Mouse (Mus musculus) hindbrain, embryonic 14.5 days (tissue): ENCODE data around the gene Mmadhc. TPM values are rescaled to one million over a fixed set of nuclear protein-coding genes. Genes with fewer than 3 reads are reported as not detected.

Experiments
- ATAC-seq: fragments of 200-750 bp; cut with Nextera tagmentation; 2 replicates; pipeline ENCODE4 v1.8.0; 2017; ENCODE audit warnings: moderate number of reproducible peaks, mild to moderate bottlenecking, moderate TSS enrichment, moderate library complexity; ENCODE audit not compliant: low FRiP score
- DNase-seq: peaks from one replicate; pipeline ENCODE4 v3.0.0-alpha.2; 2015; ENCODE audit warnings: low spot score
- H3K27ac ChIP-seq: fragments of 300-500 bp; sonication (generic); 2 replicates; pipeline ENCODE4 v1.5.1; 2014; ENCODE audit warnings: mild to moderate bottlenecking, moderate library complexity
- H3K27me3 ChIP-seq: fragments of 300-500 bp; sonication (generic); 2 replicates; pipeline ENCODE4 v1.6.1; 2014; ENCODE audit warnings: mild to moderate bottlenecking, low read length, mixed read lengths; ENCODE audit not compliant: control insufficient read depth, insufficient read depth
- H3K36me3 ChIP-seq: fragments of 300-500 bp; sonication (generic); replicated peaks from 2 replicates; pipeline ENCODE4 v1.6.1; 2014; ENCODE audit not compliant: control insufficient read depth, insufficient read depth
- H3K4me1 ChIP-seq: fragments of 300-500 bp; sonication (generic); replicated peaks from 2 replicates; pipeline ENCODE4 v1.6.1; 2014; ENCODE audit warnings: antibody characterized with exemption, low read length, mixed read lengths; ENCODE audit not compliant: control insufficient read depth, insufficient read depth
- H3K4me2 ChIP-seq: fragments of 300-500 bp; sonication (generic); replicated peaks from 2 replicates; pipeline ENCODE4 v1.6.1; 2014; ENCODE audit warnings: mild to moderate bottlenecking, moderate library complexity
- H3K4me3 ChIP-seq: fragments of 300-500 bp; sonication (generic); replicated peaks from 2 replicates; pipeline ENCODE4 v1.5.1; 2014; ENCODE audit warnings: mild to moderate bottlenecking, low read length
- H3K9ac ChIP-seq: fragments of 300-500 bp; sonication (generic); 2 replicates; pipeline ENCODE4 v1.6.1; 2014
- H3K9me3 ChIP-seq: fragments of 300-500 bp; sonication (generic); 2 replicates; pipeline ENCODE4 v1.6.1; 2016; ENCODE audit warnings: low read length; ENCODE audit not compliant: control insufficient read depth
- WGBS: fragments of 180-500 bp; shearing (Covaris S2); extraction: QIAGEN DNeasy Blood & Tissue Kit; methylation state at CpG from one replicate; pipeline ENCODE4 v1.1.7; 2014; 5-methylcytosine and 5-hydroxymethylcytosine counted together
- polyA plus RNA-seq: library from polyadenylated mRNA; unstranded; fragments of >200 nt; fragmentation: Nextera tagmentation; extraction: Ambion mirVana; gene quantifications from 2 replicates; pipeline ENCODE4 v1.2.1, GENCODE M21; 2014

Mmadhc gene
- 130 and 138 TPM in 2 replicates for polyA plus RNA-seq

DNA sequence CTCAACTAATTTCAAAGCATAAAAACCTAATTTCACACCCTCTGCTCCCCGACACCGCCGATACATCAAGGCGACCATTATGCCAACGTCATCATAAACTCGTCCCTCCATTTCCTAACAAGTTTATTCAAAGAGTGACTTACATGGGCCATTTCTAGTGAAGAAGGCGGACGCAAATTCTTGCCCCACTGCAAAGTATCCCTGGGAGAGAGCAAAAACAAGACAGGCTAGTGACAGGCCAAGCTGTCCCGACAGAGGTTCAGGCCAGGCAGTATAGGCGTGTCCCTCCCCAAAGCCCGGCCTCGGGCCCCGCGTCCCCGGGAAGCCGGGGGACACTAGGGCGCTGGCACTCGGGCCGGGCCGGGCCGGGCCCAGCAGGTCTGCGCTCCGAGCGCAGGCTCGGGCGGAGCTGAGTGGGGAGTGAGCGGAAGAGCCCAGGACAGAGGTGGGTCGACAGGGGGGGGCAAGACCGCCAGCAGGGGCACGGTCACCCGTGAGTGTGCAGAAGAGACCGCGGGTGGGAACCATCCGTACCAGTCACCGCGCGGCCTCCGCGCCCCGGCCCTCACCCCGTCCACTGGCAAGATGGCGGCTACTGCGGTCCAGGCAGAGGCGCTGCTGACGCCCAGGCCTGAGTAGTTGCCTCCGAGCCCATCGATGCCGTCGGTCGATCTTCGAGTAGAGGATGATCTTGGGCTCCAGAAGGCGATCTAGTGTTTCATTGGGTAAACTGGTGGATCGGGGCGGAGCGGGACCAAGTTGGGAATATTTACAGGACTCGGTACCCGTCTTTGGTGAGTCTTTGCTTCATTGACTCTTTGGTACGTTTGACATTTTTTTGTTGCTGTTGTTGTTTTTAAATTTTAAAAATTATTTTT, at the start of gene Mmadhc:
Mmadhc (minus strand) TSS at position 693 of the 878 bp plus-strand sequence.
- DNase-seq = peak; percentile 92
- Histone ChIP-seq H3K9me3 (no peaks in the 10 kb centered on the region), H3K36me3 (peaks cover 2% of the 10 kb centered on the region), H3K4me1 (peaks cover 15% of the 10 kb centered on the region), H3K27ac (peak within 1 kb of the TSS; percentile 90), H3K4me3 (peak within 1 kb of the TSS; percentile 63), H3K4me2 (peak within 1 kb of the TSS; percentile 76), H3K9ac (peak within 1 kb of the TSS; percentile 89), H3K27me3 (no peaks in the 10 kb centered on the region)
- under 1% methylated on average over 58 of the region's 58 CpGs for WGBS
- ATAC-seq = peak; percentile 95

DNA sequence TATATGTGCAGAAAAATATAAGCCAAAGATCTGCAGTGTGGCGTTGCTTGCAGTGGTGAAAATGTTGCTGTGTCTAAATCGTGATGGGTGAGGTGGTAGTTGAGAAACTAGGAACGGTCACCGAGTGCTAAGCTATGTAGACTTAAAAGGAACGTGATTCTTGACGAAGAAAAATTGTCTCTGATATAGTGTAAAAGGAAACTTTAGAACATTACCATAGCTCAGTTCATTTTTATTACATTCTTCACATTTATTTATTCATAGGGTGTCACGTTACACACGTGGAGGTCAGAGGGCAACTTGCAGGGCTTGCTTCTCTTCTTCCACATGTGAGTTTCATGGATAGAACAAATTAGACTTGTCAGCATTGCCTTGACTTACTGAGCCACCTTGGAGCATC, 47.0 kb upstream of the Mmadhc start:
- no peaks in the 10 kb centered on the region for H3K36me3 ChIP-seq
- no peak overlapping the region for H3K9ac ChIP-seq
- ATAC-seq (no peak), DNase-seq (no peak)
- H3K27ac ChIP-seq = no peak overlapping the region
- no peak overlapping the region for H3K4me3 ChIP-seq
- no peaks in the 10 kb centered on the region for H3K27me3 ChIP-seq
- H3K9me3 ChIP-seq = no peaks in the 10 kb centered on the region
- no peak overlapping the region for H3K4me2 ChIP-seq
- 88% methylated on average over 8 of the region's 8 CpGs for WGBS
- no peaks in the 10 kb centered on the region for H3K4me1 ChIP-seq

DNA sequence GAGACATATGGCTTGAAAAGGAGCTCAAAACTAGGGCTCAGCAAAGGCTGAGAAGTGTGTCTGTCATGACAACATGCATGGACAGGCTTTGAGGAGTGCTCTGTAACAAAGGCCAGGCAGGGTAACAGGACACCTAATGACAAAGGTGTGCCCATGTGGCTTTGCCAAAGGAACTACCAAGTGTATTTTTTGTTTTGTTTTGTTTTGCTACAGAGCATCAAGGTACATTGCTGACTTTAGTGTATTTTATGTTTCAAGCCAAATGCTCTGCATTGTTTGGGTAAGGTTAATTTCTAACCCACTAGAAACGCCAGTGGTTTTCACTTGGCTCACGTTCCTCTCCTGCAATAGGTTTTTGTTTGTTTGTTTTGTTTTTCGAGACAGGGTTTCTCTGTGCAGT, 42.5 kb upstream of the Mmadhc start:
- no peak overlapping the region for H3K9ac ChIP-seq
- ATAC-seq = no peak

DNA sequence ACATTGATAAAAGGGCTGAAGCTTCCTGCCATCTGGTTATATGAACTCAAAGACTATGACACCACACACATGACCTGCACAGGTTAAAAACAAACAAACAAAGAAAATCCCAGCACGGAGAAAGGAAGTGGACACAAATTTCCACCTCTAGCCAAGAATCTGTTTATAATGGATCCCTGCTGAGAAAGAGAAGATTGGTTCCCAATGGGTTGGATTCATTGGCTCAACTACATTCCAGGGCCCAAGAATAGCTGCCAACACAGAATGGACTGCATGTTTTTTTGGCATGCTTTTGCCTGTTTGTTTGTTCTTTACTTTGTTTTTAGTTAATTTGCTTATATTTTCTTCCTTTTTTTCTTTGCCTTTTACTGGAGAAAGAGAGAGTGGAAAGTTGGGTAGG, 41.0 kb upstream of the Mmadhc start:
- no peak for DNase-seq
- H3K4me2 ChIP-seq = no peak overlapping the region
- no peak overlapping the region for H3K27ac ChIP-seq
- no peaks in the 10 kb centered on the region for H3K9me3 ChIP-seq
- no peak overlapping the region for H3K4me3 ChIP-seq
- no peaks in the 10 kb centered on the region for H3K4me1 ChIP-seq
- H3K27me3 ChIP-seq = no peaks in the 10 kb centered on the region
- ATAC-seq = no peak
- H3K9ac ChIP-seq = no peak overlapping the region
- 59% methylated on average over 1 of the region's 1 CpGs for WGBS
- no peaks in the 10 kb centered on the region for H3K36me3 ChIP-seq

More for the DNA sequence above, 42.5 kb upstream of the Mmadhc start:
- WGBS = 77% methylated on average over 3 of the region's 3 CpGs
- H3K36me3 ChIP-seq = no peaks in the 10 kb centered on the region
- H3K27ac ChIP-seq = no peak overlapping the region
- no peak overlapping the region for H3K4me3 ChIP-seq
- no peak for DNase-seq
- no peak overlapping the region for H3K4me2 ChIP-seq
- H3K4me1 ChIP-seq = no peaks in the 10 kb centered on the region
- H3K9me3 ChIP-seq = no peaks in the 10 kb centered on the region
- H3K27me3 ChIP-seq = no peaks in the 10 kb centered on the region

GRCm38 (mm10) chr2:50331716-50332270, 35.2 kb upstream of the Mmadhc start:
- Histone ChIP-seq H3K4me3 (no peak overlapping the region), H3K4me1 (no peaks in the 10 kb centered on the region; the same call in 1 of the 2 replicates), H3K9ac (no peak overlapping the region), H3K9me3 (no peaks in the 10 kb centered on the region), H3K36me3 (no peaks in the 10 kb centered on the region), H3K4me2 (no peak overlapping the region), H3K27ac (no peak overlapping the region), H3K27me3 (no peaks in the 10 kb centered on the region)
- WGBS = 39% methylated on average over 5 of the region's 5 CpGs
- no peak for DNase-seq
- no peak for ATAC-seq

- H3K4me1 ChIP-seq = no peaks in the 10 kb centered on the region; the same call in 1 of the 2 replicates
- no peaks in the 10 kb centered on the region for H3K27me3 ChIP-seq
- ATAC-seq (no peak), DNase-seq (no peak)
- no peak overlapping the region for H3K9ac ChIP-seq
- H3K4me3 ChIP-seq = no peak overlapping the region
- no peak overlapping the region for H3K4me2 ChIP-seq
- 83% methylated on average over 4 of the region's 4 CpGs for WGBS
- H3K9me3 ChIP-seq = no peaks in the 10 kb centered on the region
- H3K27ac ChIP-seq = no peak overlapping the region
- H3K36me3 ChIP-seq = no peaks in the 10 kb centered on the region
These were observed 31.6 kb upstream of the Mmadhc start for GRCm38 (mm10) chr2:50328181-50328580.

DNA sequence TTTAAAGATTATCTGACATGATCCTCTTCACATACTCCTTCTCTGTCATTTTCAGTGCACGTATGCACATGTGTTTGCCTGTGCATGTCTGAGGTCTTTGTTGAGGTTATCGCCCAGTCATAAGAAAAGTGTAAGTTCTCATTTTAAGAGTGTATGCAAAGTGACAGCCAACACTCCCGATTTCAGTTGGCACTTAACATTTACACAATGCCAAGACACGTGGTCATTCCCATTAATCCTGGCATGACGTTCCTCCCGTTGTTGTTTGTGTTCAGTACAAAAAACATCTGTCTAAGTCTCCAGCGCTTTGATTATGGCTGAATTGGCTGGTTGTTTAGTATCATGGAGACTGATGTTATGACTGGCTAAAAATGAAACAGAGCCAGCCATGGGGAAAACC, 28.2 kb upstream of the Mmadhc start:
- Histone ChIP-seq H3K27ac (no peak overlapping the region), H3K27me3 (no peaks in the 10 kb centered on the region), H3K9ac (no peak overlapping the region), H3K4me3 (no peak overlapping the region), H3K36me3 (no peaks in the 10 kb centered on the region), H3K4me2 (no peak overlapping the region), H3K9me3 (no peaks in the 10 kb centered on the region), H3K4me1 (no peaks in the 10 kb centered on the region)
- DNase-seq (no peak), ATAC-seq (no peak)
- WGBS = 78% methylated on average over 7 of the region's 7 CpGs

- Histone ChIP-seq H3K27ac (peak overlapping the region; percentile 49; the same call in 1 of the 2 replicates), H3K4me3 (no peak overlapping the region), H3K9ac (0 out of 2 replicates have a peak overlapping the region, but pooled peaks have one; percentile 10), H3K9me3 (no peaks in the 10 kb centered on the region), H3K4me2 (peak overlapping the region; percentile 40), H3K4me1 (peaks cover 10% of the 10 kb centered on the region; the same call in 1 of the 2 replicates), H3K36me3 (no peaks in the 10 kb centered on the region), H3K27me3 (no peaks in the 10 kb centered on the region)
- ATAC-seq (peak; percentile 80; the same call in 1 of the 2 replicates), DNase-seq (peak; percentile 90)
- 35% methylated on average over 9 of the region's 9 CpGs for WGBS
These were observed 10.2 kb upstream of the Mmadhc start for GRCm38 (mm10) chr2:50306663-50307320.
